ENCODE assay signal across 7 mouse cellular contexts in genomic region chr8:54509221-54509721, GRCm38 (mm10). TPM values are rescaled to one million over a fixed set of nuclear protein-coding genes. Genes with fewer than 3 reads are reported as not detected.
DNase-seq lines count a peak whose midpoint lies in the region; ATAC-seq and TF ChIP-seq lines count a peak whose summit lies in the region.

No protein-coding gene starts in this region.

- H3K27me3 ChIP-seq in G1E (ENCODE audit: insufficient read depth, low read length), result no peaks in the 10 kb centered on the region
- no peaks in the 10 kb centered on the region for H3K27me3 ChIP-seq in liver, embryonic 13.5 days

- no peak for TF ChIP-seq POLR2A in brain, embryonic 14.5 days (IDR thresholded peaks at IDR 0.05; ENCODE audit: borderline replicate concordance, extremely low read depth, insufficient read depth, insufficient read length, poor library complexity, severe bottlenecking)

- DNase-seq in G1E (ENCODE audit: low spot score), result no peak
- peak; percentile 90 for DNase-seq in brain, embryonic 14.5 days (ENCODE audit: low read depth)
- DNase-seq in frontal cortex, postnatal 10 days (ENCODE audit: low spot score in 2 of 2), result peak; percentile 55 to 64
- DNase-seq in kidney, postnatal 25 days, result peak; percentile 28 to 41
- no peak for DNase-seq in liver, embryonic 13.5 days
- DNase-seq in right cerebral cortex, postnatal 10 days (ENCODE audit: low spot score in 2 of 2), result peak; percentile 72 to 82
- no peak for DNase-seq in urinary bladder, postnatal 36 days (ENCODE audit: low spot score in 2 of 2)

- H3K4me3 ChIP-seq in G1E (ENCODE audit: low read depth, low read length), result peak overlapping the region; percentile 53; the same call in 1 of the 2 replicates
- H3K4me3 ChIP-seq in liver, embryonic 13.5 days (replicated peaks), result peak overlapping the region; percentile 26

- no peak overlapping the region for H3K27ac ChIP-seq in liver, embryonic 13.5 days

- ATAC-seq in G1E (ENCODE audit: extremely low read depth, insufficient number of reproducible peaks, low FRiP score, poor library complexity, severe bottlenecking), result peak; percentile 64
- peak; percentile 55 for ATAC-seq in liver, embryonic 13.5 days (ENCODE audit: low read depth)

- H3K4me1 ChIP-seq in G1E (ENCODE audit: insufficient read depth, low read depth, low read length), result peaks cover 47% of the 10 kb centered on the region
- H3K4me1 ChIP-seq in liver, embryonic 13.5 days (replicated peaks), result peaks cover 38% of the 10 kb centered on the region

- H3K9me3 ChIP-seq in G1E (replicated peaks), result no peaks in the 10 kb centered on the region
- no peaks in the 10 kb centered on the region for H3K9me3 ChIP-seq in liver, embryonic 13.5 days (replicated peaks)

- H3K9ac ChIP-seq in liver, embryonic 13.5 days, result no peak overlapping the region

- no peaks in the 10 kb centered on the region for H3K36me3 ChIP-seq in G1E (replicated peaks)
- no peaks in the 10 kb centered on the region for H3K36me3 ChIP-seq in liver, embryonic 13.5 days

- H3K4me2 ChIP-seq in liver, embryonic 13.5 days, result peak overlapping the region; percentile 57

- WGBS in liver, embryonic 13.5 days (ENCODE audit: insufficient replicate concordance), result 13% methylated on average over 10 of the region's 10 CpGs

- no peak for TF ChIP-seq CTCF in G1E (IDR thresholded peaks at IDR 0.05; ENCODE audit: low read depth, low read length)
- peak; percentile 39; the same call in 1 of the 2 replicates for TF ChIP-seq CTCF in brain, embryonic 14.5 days (IDR thresholded peaks at IDR 0.05; ENCODE audit: borderline replicate concordance, extremely low read depth, insufficient read depth, insufficient read length)

RNA-seq across cellular contexts. Expression of gene Asb5, which starts 20.1 kb away (rescaled TPM):
- total RNA-seq in G1E (2014; fragmentation: Nextera tagmentation) (not detected in 2 replicates), G1E (2017) (0.06 and 0.38 TPM in 2 replicates)
- 0.14 TPM in 1 of 2 replicates, not detected in the other for polyA plus RNA-seq in G1E (2012)
- 1.6 and 2.0 TPM in 2 replicates for polyA plus RNA-seq in brain, embryonic 14.5 days (2012; rRNA removed)
- polyA plus RNA-seq in liver, embryonic 13.5 days (2015; fragmentation: Nextera tagmentation; extraction: Ambion mirVana), result 1.1 and 1.4 TPM in 2 replicates

RNA-seq across cellular contexts. Expression of gene Spcs3, which starts 20.5 kb away (rescaled TPM):
- total RNA-seq in G1E (2014; fragmentation: Nextera tagmentation) (246 and 257 TPM in 2 replicates), G1E (2017) (104 and 110 TPM in 2 replicates)
- 37.5 and 39.2 TPM in 2 replicates for polyA plus RNA-seq in G1E (2012)
- 22.6 and 26.9 TPM in 2 replicates for polyA plus RNA-seq in brain, embryonic 14.5 days (2012; rRNA removed)
- polyA plus RNA-seq in liver, embryonic 13.5 days (2015; fragmentation: Nextera tagmentation; extraction: Ambion mirVana), result 71.9 and 96.4 TPM in 2 replicates

Comparison
In these comparisons a context has a peak if more than half of its experiments do, and no peak if none do; other contexts are left out.
1. DNase-seq: peak in brain, embryonic 14.5 days (single experiment), frontal cortex, postnatal 10 days (2 of 2), kidney, postnatal 25 days (2 of 2) and right cerebral cortex, postnatal 10 days (2 of 2); none in G1E (single experiment), liver, embryonic 13.5 days (single experiment) and urinary bladder, postnatal 36 days (0 of 2).